Mouse (Mus musculus) midbrain, embryonic 15.5 days (tissue): ENCODE results near the gene Ino80. TPM values are rescaled to one million over a fixed set of nuclear protein-coding genes. Genes with fewer than 3 reads are reported as not detected.

ENCODE experiments used
- ATAC-seq: fragments of 200-750 bp; cut with Nextera tagmentation; replicated peaks from 2 replicates; pipeline ENCODE4 v1.8.0; 2017; ENCODE audit warnings: moderate TSS enrichment
- H3K27ac ChIP-seq: fragments of 300-500 bp; sonication (generic); 2 replicates; pipeline ENCODE4 v1.5.1; 2015; ENCODE audit warnings: mild to moderate bottlenecking, inconsistent platforms
- H3K27me3 ChIP-seq: fragments of 300-500 bp; sonication (generic); replicated peaks from 2 replicates; pipeline ENCODE4 v1.6.1; 2015; ENCODE audit warnings: inconsistent platforms
- H3K36me3 ChIP-seq: fragments of 300-500 bp; sonication (generic); replicated peaks from 2 replicates; pipeline ENCODE4 v1.6.1; 2015; ENCODE audit warnings: inconsistent platforms
- H3K4me1 ChIP-seq: fragments of 300-500 bp; sonication (generic); 2 replicates; pipeline ENCODE4 v1.6.1; 2015; ENCODE audit warnings: inconsistent platforms
- H3K4me2 ChIP-seq: fragments of 300-500 bp; sonication (generic); 2 replicates; pipeline ENCODE4 v1.6.1; 2015; ENCODE audit warnings: inconsistent platforms, mild to moderate bottlenecking, moderate library complexity
- H3K4me3 ChIP-seq: fragments of 300-500 bp; sonication (generic); 2 replicates; pipeline ENCODE4 v1.5.1; 2015; ENCODE audit warnings: mild to moderate bottlenecking, inconsistent platforms
- H3K9ac ChIP-seq: fragments of 300-500 bp; sonication (generic); 2 replicates; pipeline ENCODE4 v1.6.1; 2015; ENCODE audit warnings: mild to moderate bottlenecking, inconsistent platforms
- H3K9me3 ChIP-seq: fragments of 300-500 bp; sonication (generic); 2 replicates; pipeline ENCODE4 v1.6.1; 2016; ENCODE audit warnings: inconsistent platforms
- WGBS: fragments of 180-500 bp; shearing (Covaris S2); methylation state at CpG from one replicate; pipeline ENCODE4 v1.1.7; 2015; ENCODE audit warnings: mixed read lengths; 5-methylcytosine and 5-hydroxymethylcytosine counted together
- polyA plus RNA-seq: library from polyadenylated mRNA; unstranded; fragments of >200 nt; fragmentation: Nextera tagmentation; extraction: Ambion mirVana; gene quantifications from 2 replicates; pipeline ENCODE4 v1.2.1, GENCODE M21; 2015

Ino80 gene
- polyA plus RNA-seq, 1 experiment from 2014 or later = 3.3 TPM

GRCm38 (mm10) chr2:119337425-119338265, 139.8 kb downstream of the Ino80 start:
- Histone ChIP-seq H3K36me3 (no peaks in the 10 kb centered on the region), H3K27me3 (no peaks in the 10 kb centered on the region), H3K9ac (peak overlapping the region; percentile 79), H3K4me3 (peak overlapping the region; percentile 59), H3K4me2 (peak overlapping the region; percentile 88), H3K4me1 (peaks cover 8% of the 10 kb centered on the region; the same call in 1 of the 2 replicates), H3K9me3 (no peaks in the 10 kb centered on the region), H3K27ac (peak overlapping the region; percentile 75)
- WGBS = 8% methylated on average over 59 of the region's 60 CpGs
- peak; percentile 86 for ATAC-seq

DNA sequence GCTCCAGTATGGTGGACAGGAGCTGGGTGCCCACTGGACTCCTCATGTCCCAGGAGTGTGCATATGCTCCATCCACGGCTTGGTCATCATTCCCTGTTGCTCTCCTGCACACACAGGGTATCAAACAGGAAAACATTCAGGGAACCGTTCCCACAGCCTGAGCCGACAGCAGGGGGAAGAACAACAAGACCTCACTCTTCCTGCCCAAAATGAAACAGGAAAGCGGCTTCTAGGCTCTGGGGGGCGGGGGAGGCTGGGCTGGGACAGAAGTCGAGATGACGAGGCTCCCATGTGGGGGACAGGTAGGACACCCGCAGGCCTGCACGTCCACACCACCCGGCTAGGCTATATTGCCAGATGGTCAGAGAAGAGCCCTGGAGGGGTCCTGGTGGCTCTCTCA, 141.0 kb downstream of the Ino80 start:
- Histone ChIP-seq H3K9ac (no peak overlapping the region), H3K27me3 (0 out of 2 replicates have a peak, but pooled peaks cover 4% of the 10 kb centered on the region), H3K9me3 (no peaks in the 10 kb centered on the region), H3K4me3 (no peak overlapping the region), H3K4me2 (no peak overlapping the region), H3K4me1 (peaks cover 8% of the 10 kb centered on the region; the same call in 1 of the 2 replicates), H3K36me3 (no peaks in the 10 kb centered on the region), H3K27ac (no peak overlapping the region)
- 79% methylated on average over 10 of the region's 10 CpGs for WGBS
- no peak for ATAC-seq

- no peak overlapping the region for H3K27ac ChIP-seq
- H3K4me3 ChIP-seq = no peak overlapping the region
- no peak for ATAC-seq
- H3K4me2 ChIP-seq = no peak overlapping the region
- WGBS = 70% methylated on average over 2 of the region's 2 CpGs
- no peak overlapping the region for H3K9ac ChIP-seq
- peaks cover 7% of the 10 kb centered on the region for H3K27me3 ChIP-seq
- H3K36me3 ChIP-seq = no peaks in the 10 kb centered on the region
- peaks cover 8% of the 10 kb centered on the region; the same call in 1 of the 2 replicates for H3K4me1 ChIP-seq
- no peaks in the 10 kb centered on the region for H3K9me3 ChIP-seq
Measured at GRCm38 (mm10) chr2:119336002-119336401, 141.5 kb downstream of the Ino80 start.

DNA sequence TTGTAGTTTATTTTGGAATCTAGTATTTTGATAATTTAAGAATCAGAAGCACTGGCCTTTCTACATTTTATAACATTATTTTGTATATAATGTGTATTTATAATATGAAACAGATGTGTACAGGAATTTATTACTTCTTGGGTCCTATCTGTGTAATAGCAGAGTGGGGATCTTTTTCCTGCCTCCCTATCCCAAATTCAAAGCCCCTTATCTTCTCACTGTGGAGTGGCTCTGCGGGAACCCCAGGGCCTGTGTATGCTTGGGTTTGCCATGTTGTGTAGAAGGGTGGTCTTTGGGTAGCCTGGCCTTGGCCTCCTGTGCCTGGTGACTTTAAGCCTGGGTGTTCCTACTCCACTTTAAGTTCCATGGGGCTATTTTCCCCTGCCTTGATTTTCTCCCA, 142.0 kb downstream of the Ino80 start:
- Histone ChIP-seq H3K4me1 (peaks cover 8% of the 10 kb centered on the region; the same call in 1 of the 2 replicates), H3K27me3 (peaks cover 12% of the 10 kb centered on the region), H3K4me2 (no peak overlapping the region), H3K4me3 (no peak overlapping the region), H3K27ac (no peak overlapping the region), H3K36me3 (no peaks in the 10 kb centered on the region), H3K9ac (no peak overlapping the region), H3K9me3 (no peaks in the 10 kb centered on the region)
- no peak for ATAC-seq
- WGBS = 85% methylated on average over 1 of the region's 1 CpGs

- ATAC-seq = no peak
- Histone ChIP-seq H3K4me3 (no peak overlapping the region), H3K27ac (no peak overlapping the region), H3K36me3 (no peaks in the 10 kb centered on the region), H3K9ac (no peak overlapping the region), H3K27me3 (peaks cover 17% of the 10 kb centered on the region), H3K4me1 (peaks cover 8% of the 10 kb centered on the region; the same call in 1 of the 2 replicates), H3K9me3 (no peaks in the 10 kb centered on the region), H3K4me2 (no peak overlapping the region)
- 71% methylated on average over 7 of the region's 7 CpGs for WGBS
Measured at GRCm38 (mm10) chr2:119334964-119335525, 142.4 kb downstream of the Ino80 start.

DNA sequence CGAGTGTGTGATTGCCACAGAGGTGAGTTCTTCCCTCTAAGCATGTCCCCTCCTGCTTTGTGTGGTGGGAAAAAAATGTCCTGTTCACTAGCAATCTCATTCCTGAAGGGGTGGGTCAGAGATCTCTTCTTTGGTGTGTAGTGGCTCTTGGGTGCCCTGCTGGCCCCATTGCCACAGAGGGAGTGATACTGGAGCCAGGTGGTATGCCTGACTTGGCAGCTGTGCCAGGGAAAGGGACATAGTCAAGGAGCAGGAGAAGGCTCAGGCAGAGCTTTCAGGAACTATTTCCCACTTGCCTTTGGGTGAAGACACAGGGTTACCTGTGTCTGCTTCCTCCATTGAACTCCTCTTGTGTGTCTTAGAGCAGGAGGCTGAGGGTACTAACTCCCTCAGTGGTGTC, 143.4 kb downstream of the Ino80 start:
- Histone ChIP-seq H3K9ac (no peak overlapping the region), H3K36me3 (no peaks in the 10 kb centered on the region), H3K4me1 (peaks cover 12% of the 10 kb centered on the region), H3K4me2 (no peak overlapping the region), H3K9me3 (no peaks in the 10 kb centered on the region), H3K4me3 (no peak overlapping the region), H3K27me3 (peaks cover 24% of the 10 kb centered on the region), H3K27ac (no peak overlapping the region)
- 64% methylated on average over 1 of the region's 1 CpGs for WGBS
- ATAC-seq = no peak

DNA sequence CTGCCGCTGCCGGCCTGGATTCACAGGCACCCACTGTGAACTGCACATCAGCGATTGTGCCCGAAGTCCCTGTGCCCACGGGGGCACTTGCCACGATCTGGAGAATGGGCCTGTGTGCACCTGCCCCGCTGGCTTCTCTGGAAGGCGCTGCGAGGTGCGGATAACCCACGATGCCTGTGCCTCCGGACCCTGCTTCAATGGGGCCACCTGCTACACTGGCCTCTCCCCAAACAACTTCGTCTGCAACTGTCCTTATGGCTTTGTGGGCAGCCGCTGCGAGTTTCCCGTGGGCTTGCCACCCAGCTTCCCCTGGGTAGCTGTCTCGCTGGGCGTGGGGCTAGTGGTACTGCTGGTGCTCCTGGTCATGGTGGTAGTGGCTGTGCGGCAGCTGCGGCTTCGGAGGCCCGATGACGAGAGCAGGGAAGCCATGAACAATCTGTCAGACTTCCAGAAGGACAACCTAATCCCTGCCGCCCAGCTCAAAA, 145.3 kb downstream of the Ino80 start:
- Histone ChIP-seq H3K4me3 (no peak overlapping the region), H3K4me1 (peaks cover 15% of the 10 kb centered on the region; the same call in 1 of the 2 replicates), H3K27ac (no peak overlapping the region), H3K9ac (no peak overlapping the region), H3K9me3 (no peaks in the 10 kb centered on the region), H3K27me3 (peaks cover 41% of the 10 kb centered on the region), H3K36me3 (no peaks in the 10 kb centered on the region), H3K4me2 (no peak overlapping the region)
- 75% methylated on average over 24 of the region's 24 CpGs for WGBS
- no peak for ATAC-seq

GRCm38 (mm10) chr2:119330795-119331194, 146.7 kb downstream of the Ino80 start:
- no peaks in the 10 kb centered on the region for H3K9me3 ChIP-seq
- no peaks in the 10 kb centered on the region for H3K36me3 ChIP-seq
- no peak overlapping the region for H3K4me2 ChIP-seq
- 90% methylated on average over 8 of the region's 8 CpGs for WGBS
- H3K9ac ChIP-seq = no peak overlapping the region
- H3K27me3 ChIP-seq = peaks cover 49% of the 10 kb centered on the region
- ATAC-seq = no peak
- H3K4me1 ChIP-seq = peaks cover 29% of the 10 kb centered on the region
- H3K4me3 ChIP-seq = no peak overlapping the region
- no peak overlapping the region for H3K27ac ChIP-seq

- Histone ChIP-seq H3K9me3 (no peaks in the 10 kb centered on the region), H3K4me1 (peaks cover 44% of the 10 kb centered on the region), H3K4me2 (no peak overlapping the region), H3K36me3 (no peaks in the 10 kb centered on the region), H3K9ac (no peak overlapping the region), H3K4me3 (no peak overlapping the region), H3K27me3 (peaks cover 63% of the 10 kb centered on the region), H3K27ac (no peak overlapping the region)
- no peak for ATAC-seq
- 68% methylated on average over 3 of the region's 3 CpGs for WGBS
Measured at GRCm38 (mm10) chr2:119329123-119329817, 148.2 kb downstream of the Ino80 start.

GRCm38 (mm10) chr2:119328546-119328945, 148.9 kb downstream of the Ino80 start:
- H3K4me2 ChIP-seq = peak overlapping the region; percentile 85
- no peak for ATAC-seq
- H3K27me3 ChIP-seq = peaks cover 69% of the 10 kb centered on the region
- 40% methylated on average over 5 of the region's 5 CpGs for WGBS
- H3K9me3 ChIP-seq = no peaks in the 10 kb centered on the region
- peaks cover 51% of the 10 kb centered on the region for H3K4me1 ChIP-seq
- no peak overlapping the region for H3K9ac ChIP-seq
- no peak overlapping the region for H3K27ac ChIP-seq
- no peak overlapping the region for H3K4me3 ChIP-seq
- H3K36me3 ChIP-seq = no peaks in the 10 kb centered on the region

DNA sequence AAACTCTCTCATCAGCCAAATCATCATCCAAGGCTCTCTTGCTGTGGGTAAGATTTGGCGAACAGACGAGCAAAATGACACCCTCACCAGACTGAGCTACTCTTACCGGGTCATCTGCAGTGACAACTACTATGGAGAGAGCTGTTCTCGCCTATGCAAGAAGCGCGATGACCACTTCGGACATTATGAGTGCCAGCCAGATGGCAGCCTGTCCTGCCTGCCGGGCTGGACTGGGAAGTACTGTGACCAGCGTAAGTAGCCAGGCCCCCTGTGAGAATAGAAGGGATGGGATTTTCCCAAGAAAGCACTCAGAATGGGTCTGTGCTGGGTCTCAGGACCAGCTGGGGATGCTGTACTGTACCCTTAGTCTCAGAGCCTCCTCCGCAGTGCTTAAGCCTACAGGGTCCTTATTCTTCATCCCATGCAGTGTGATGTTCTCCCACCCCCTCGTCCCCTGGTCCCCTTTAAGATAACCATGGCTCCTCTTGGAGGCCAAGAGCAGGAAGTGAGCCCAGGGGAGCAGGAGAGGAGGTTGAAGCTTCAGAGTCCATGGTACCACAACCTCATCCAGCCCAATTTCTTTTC, 149.5 kb downstream of the Ino80 start:
- peaks cover 52% of the 10 kb centered on the region for H3K4me1 ChIP-seq

DNA sequence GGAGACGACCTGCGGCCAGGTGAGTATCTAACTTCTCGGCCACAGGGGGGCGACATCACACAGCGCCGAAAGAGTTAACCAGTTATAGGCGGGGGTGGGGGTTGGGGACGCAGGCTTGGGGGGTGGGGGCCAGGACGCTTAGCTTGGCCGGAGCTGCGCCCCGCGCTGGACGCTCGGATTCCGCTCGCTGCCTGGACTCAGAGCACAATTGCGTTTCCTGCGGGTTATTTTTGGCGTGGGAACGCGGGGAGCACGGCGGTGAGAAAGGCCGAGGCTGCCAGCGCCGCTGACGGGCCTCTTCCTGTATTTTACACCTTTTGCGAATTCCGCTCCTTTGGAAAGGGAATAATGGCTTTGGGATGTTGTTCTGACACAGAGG, 150.4 kb downstream of the Ino80 start:
- Histone ChIP-seq H3K4me1 (peaks cover 62% of the 10 kb centered on the region), H3K27me3 (peaks cover 82% of the 10 kb centered on the region), H3K36me3 (no peaks in the 10 kb centered on the region), H3K27ac (no peak overlapping the region), H3K9ac (peak overlapping the region; percentile 46), H3K4me2 (peak overlapping the region; percentile 85), H3K4me3 (peak overlapping the region; percentile 49), H3K9me3 (no peaks in the 10 kb centered on the region)
- ATAC-seq = 0 out of 2 replicates have a peak, but pooled peaks have one; percentile 6
- WGBS = under 1% methylated on average over 30 of the region's 30 CpGs

More for the DNA sequence above, 149.5 kb downstream of the Ino80 start:
- WGBS = 17% methylated on average over 11 of the region's 11 CpGs
- Histone ChIP-seq H3K27me3 (peaks cover 74% of the 10 kb centered on the region), H3K27ac (no peak overlapping the region), H3K9me3 (no peaks in the 10 kb centered on the region), H3K4me2 (peak overlapping the region; percentile 85), H3K9ac (no peak overlapping the region), H3K4me3 (peak overlapping the region; percentile 49; the same call in 1 of the 2 replicates), H3K36me3 (no peaks in the 10 kb centered on the region)
- no peak for ATAC-seq
